Mouse (Mus musculus) heart, adult 2 months (tissue): Measurements from ENCODE around the gene Slc25a18. TPM values are rescaled to one million over a fixed set of nuclear protein-coding genes. Genes with fewer than 3 reads are reported as not detected.

Experiments used
- DNase-seq, 2 experiments: peaks; one replicate each; pipeline ENCODE4 v3.0.0; 2021
- H3K27ac ChIP-seq: fragments of 200-600 bp; 2 replicates; pipeline ENCODE4 v1.8.1; 2022
- H3K27me3 ChIP-seq: fragments of 200-500 bp; 2 replicates; pipeline ENCODE4 v1.6.1; 2012; ENCODE audit warnings: mild to moderate bottlenecking, low read length, inconsistent platforms, mixed read lengths; ENCODE audit not compliant: control insufficient read depth, insufficient read depth
- H3K36me3 ChIP-seq: fragments of 200-500 bp; 2 replicates; pipeline ENCODE4 v1.6.1; 2012; ENCODE audit warnings: low read length, inconsistent platforms; ENCODE audit not compliant: control insufficient read depth, insufficient read depth
- H3K4me1 ChIP-seq: fragments of 200-500 bp; 2 replicates; pipeline ENCODE4 v1.6.1; 2011; ENCODE audit warnings: low read length; ENCODE audit not compliant: control insufficient read depth, insufficient read depth
- H3K4me3 ChIP-seq: fragments of 200-600 bp; 2 replicates; pipeline ENCODE4 v1.8.1; 2022
- H3K79me2 ChIP-seq: fragments of 200-500 bp; replicated peaks from 2 replicates; pipeline ENCODE4 v1.6.1; 2012; ENCODE audit warnings: mild to moderate bottlenecking, inconsistent platforms, low read length, moderate library complexity, mixed read lengths; ENCODE audit not compliant: control insufficient read depth, insufficient read depth
- H3K9ac ChIP-seq: fragments of 200-500 bp; 2 replicates; pipeline ENCODE4 v1.6.1; 2012; ENCODE audit warnings: low read depth, mild to moderate bottlenecking, control low read depth, inconsistent platforms, low read length, mixed read lengths
- CTCF ChIP-seq: fragments of 200-600 bp; IDR thresholded peaks from 2 replicates; pipeline ENCODE4 v1.8.1; 2022; ENCODE audit warnings: antibody characterized with exemption, mild to moderate bottlenecking, moderate library complexity
- EP300 ChIP-seq: fragments of 200-500 bp; IDR thresholded peaks from 2 replicates; pipeline ENCODE4 v1.6.1; 2011; ENCODE audit warnings: low read depth, low read length, control low read depth; ENCODE audit not compliant: insufficient read depth
- POLR2A ChIP-seq: fragments of 200-500 bp; IDR thresholded peaks from 2 replicates; pipeline ENCODE4 v1.6.1; 2011; ENCODE audit warnings: mild to moderate bottlenecking, low read depth, low read length, control low read depth; ENCODE audit not compliant: insufficient read depth
- WGBS: fragments of 180-500 bp; shearing (Covaris S2); methylation state at CpG from one replicate; pipeline ENCODE4 v1.1.7; 2018; 5-methylcytosine and 5-hydroxymethylcytosine counted together
- intact Hi-C: fragments of 180-260 bp; cut with DNase I; formaldehyde crosslinking; loops from one replicate; pipeline ENCODE4 v1.15.1; 2025
- polyA plus RNA-seq: library from polyadenylated mRNA; depleted of rRNA; stranded (reverse); fragments of >200 nt; gene quantifications from 2 replicates; pipeline ENCODE4 v1.2.3, GENCODE M21; 2012
- total RNA-seq, 2 experiments: library from RNA; stranded (reverse); gene quantifications; 2 replicates each; pipeline ENCODE4 v1.2.3; 2021

Gene Slc25a18
- total and polyA plus RNA-seq, 3 experiments: 0.11 to 0.37 (median 0.13) TPM

GRCm38 (mm10) chr6:120746416-120746815, 27.0 kb upstream of the Slc25a18 start:
- Histone ChIP-seq H3K27me3 (no peaks in the 10 kb centered on the region), H3K36me3 (peaks cover 5% of the 10 kb centered on the region; the same call in 1 of the 2 replicates), H3K4me3 (no peak overlapping the region), H3K4me1 (no peaks in the 10 kb centered on the region), H3K27ac (no peak overlapping the region), H3K9ac (no peak overlapping the region), H3K79me2 (no peaks in the 10 kb centered on the region)
- 90% methylated on average over 2 of the region's 2 CpGs for WGBS
- no peak for TF ChIP-seq CTCF
- TF ChIP-seq POLR2A: no peak
- no peak for TF ChIP-seq EP300
- intact Hi-C loops: no loop called here
- DNase-seq: no peak

- H3K27ac ChIP-seq: no peak overlapping the region
- no peaks in the 10 kb centered on the region for H3K79me2 ChIP-seq
- no peak for DNase-seq
- no peak overlapping the region for H3K9ac ChIP-seq
- H3K36me3 ChIP-seq: no peaks in the 10 kb centered on the region; the same call in 1 of the 2 replicates
- no peak for TF ChIP-seq CTCF
- no peak for TF ChIP-seq EP300
- TF ChIP-seq POLR2A: no peak
- H3K4me3 ChIP-seq: no peak overlapping the region
- H3K4me1 ChIP-seq: no peaks in the 10 kb centered on the region
- WGBS: 87% methylated on average over 2 of the region's 2 CpGs
- H3K27me3 ChIP-seq: no peaks in the 10 kb centered on the region
- intact Hi-C loops: no loop called here
These were observed 12.2 kb upstream of the Slc25a18 start for GRCm38 (mm10) chr6:120761151-120761550.

GRCm38 (mm10) chr6:120769972-120770371, 3.4 kb upstream of the Slc25a18 start:
- Histone ChIP-seq H3K4me3 (no peak overlapping the region), H3K27me3 (no peaks in the 10 kb centered on the region), H3K27ac (no peak overlapping the region), H3K36me3 (no peaks in the 10 kb centered on the region; the same call in 1 of the 2 replicates), H3K4me1 (no peaks in the 10 kb centered on the region), H3K9ac (no peak overlapping the region), H3K79me2 (no peaks in the 10 kb centered on the region)
- TF ChIP-seq CTCF (no peak), EP300 (no peak), POLR2A (no peak)
- DNase-seq: no peak
- intact Hi-C loops: no loop called here
- WGBS: 79% methylated on average over 1 of the region's 1 CpGs

- H3K27ac ChIP-seq: no peak overlapping the region
- intact Hi-C loops: no loop called here
- no peak for DNase-seq
- H3K9ac ChIP-seq: no peak overlapping the region
- H3K36me3 ChIP-seq: no peaks in the 10 kb centered on the region
- no peaks in the 10 kb centered on the region for H3K4me1 ChIP-seq
- no peaks in the 10 kb centered on the region for H3K79me2 ChIP-seq
- no peaks in the 10 kb centered on the region for H3K27me3 ChIP-seq
- TF ChIP-seq EP300 (no peak), CTCF (0 out of 2 replicates have a peak, but pooled peaks have one; percentile 3)
- 47% methylated on average over 1 of the region's 1 CpGs for WGBS
- no peak overlapping the region for H3K4me3 ChIP-seq
These were observed 2.0 kb upstream of the Slc25a18 start for GRCm38 (mm10) chr6:120771366-120771765.

GRCm38 (mm10) chr6:120772025-120772424, 1.4 kb upstream of the Slc25a18 start:
- Histone ChIP-seq H3K27ac (no peak overlapping the region), H3K27me3 (no peaks in the 10 kb centered on the region), H3K4me1 (no peaks in the 10 kb centered on the region), H3K79me2 (no peaks in the 10 kb centered on the region), H3K36me3 (no peaks in the 10 kb centered on the region), H3K9ac (no peak overlapping the region), H3K4me3 (no peak overlapping the region)
- peak in 1 of 2 experiments; percentile 18 for DNase-seq
- no peak for TF ChIP-seq EP300
- TF ChIP-seq POLR2A: no peak
- no peak for TF ChIP-seq CTCF
- intact Hi-C loops: no loop called here

- no peaks in the 10 kb centered on the region for H3K4me1 ChIP-seq
- no peak overlapping the region for H3K9ac ChIP-seq
- no peak overlapping the region for H3K4me3 ChIP-seq
- no peaks in the 10 kb centered on the region for H3K36me3 ChIP-seq
- 79% methylated on average over 6 of the region's 6 CpGs for whole genome bisulfite sequencing
- H3K79me2 ChIP-seq: no peaks in the 10 kb centered on the region
- H3K27me3 ChIP-seq: no peaks in the 10 kb centered on the region
- DNase-seq: no peak
- no peak overlapping the region for H3K27ac ChIP-seq
- intact Hi-C loops: no loop called here
- TF ChIP-seq CTCF (no peak), EP300 (no peak), POLR2A (no peak)
These were observed 385 bp downstream of the Slc25a18 start for GRCm38 (mm10) chr6:120773763-120774162.
